Mouse (Mus musculus): Measurements from ENCODE around the gene Gjc3. TPM values are rescaled to one million over a fixed set of nuclear protein-coding genes. Genes with fewer than 3 reads are reported as not detected.

Gene Gjc3
- polyA plus RNA-seq, 1 experiment from 2014 or later: 0.88 TPM

GRCm38 (mm10) chr5:137973738-137974137 is 10.8 kb upstream of the Gjc3 start:
- no peak overlapping the region for H3K9ac ChIP-seq (ENCODE audit: low read depth, low read length)
- DNase-seq (ENCODE audit: low spot score): peak; percentile 18
- no peaks in the 10 kb centered on the region for H3K4me1 ChIP-seq (ENCODE audit: control insufficient read depth, insufficient read depth, low read length)
- 47% methylated on average over 3 of the region's 3 CpGs for WGBS
- H3K4me3 ChIP-seq (ENCODE audit: low read depth, low read length): no peak overlapping the region
- H3K4me2 ChIP-seq (ENCODE audit: low read depth, low read length): no peak overlapping the region
- H3K36me3 ChIP-seq (ENCODE audit: control insufficient read depth, insufficient read depth, low read length): no peaks in the 10 kb centered on the region
- no peak for ATAC-seq (ENCODE audit: low read depth)
- H3K27me3 ChIP-seq (replicated peaks; ENCODE audit: control insufficient read depth, insufficient read depth, low read length): no peaks in the 10 kb centered on the region
- no peak overlapping the region for H3K27ac ChIP-seq (replicated peaks; ENCODE audit: low read depth, low read length)
- no peaks in the 10 kb centered on the region for H3K9me3 ChIP-seq (ENCODE audit: control insufficient read depth, low read length)

- DNase-seq (ENCODE audit: low spot score) (no peak), ATAC-seq (ENCODE audit: low read depth) (no peak)
- WGBS: 81% methylated on average over 2 of the region's 2 CpGs
- Histone ChIP-seq H3K27ac (replicated peaks; ENCODE audit: low read depth, low read length) (no peak overlapping the region), H3K4me3 (ENCODE audit: low read depth, low read length) (no peak overlapping the region), H3K27me3 (replicated peaks; ENCODE audit: control insufficient read depth, insufficient read depth, low read length) (no peaks in the 10 kb centered on the region), H3K4me1 (ENCODE audit: control insufficient read depth, insufficient read depth, low read length) (no peaks in the 10 kb centered on the region), H3K4me2 (ENCODE audit: low read depth, low read length) (no peak overlapping the region), H3K36me3 (ENCODE audit: control insufficient read depth, insufficient read depth, low read length) (no peaks in the 10 kb centered on the region), H3K9me3 (ENCODE audit: control insufficient read depth, low read length) (no peaks in the 10 kb centered on the region), H3K9ac (ENCODE audit: low read depth, low read length) (no peak overlapping the region)
Observed at GRCm38 (mm10) chr5:137973161-137973560, 10.3 kb upstream of the Gjc3 start.

GRCm38 (mm10) chr5:137966492-137966891 is 3.6 kb upstream of the Gjc3 start:
- no peak overlapping the region for H3K4me2 ChIP-seq (ENCODE audit: low read depth, low read length)
- ATAC-seq (ENCODE audit: low read depth): peak; percentile 72
- no peak overlapping the region for H3K4me3 ChIP-seq (ENCODE audit: low read depth, low read length)

GRCm38 (mm10) chr5:137956404-137956803 is 6.5 kb downstream of the Gjc3 start:
- H3K4me1 ChIP-seq (ENCODE audit: control insufficient read depth, insufficient read depth, low read length): no peaks in the 10 kb centered on the region
- DNase-seq (ENCODE audit: low spot score) (no peak), ATAC-seq (ENCODE audit: low read depth) (no peak)
- no peaks in the 10 kb centered on the region for H3K27me3 ChIP-seq (replicated peaks; ENCODE audit: control insufficient read depth, insufficient read depth, low read length)
- no peak overlapping the region for H3K4me3 ChIP-seq (ENCODE audit: low read depth, low read length)
- no peaks in the 10 kb centered on the region for H3K36me3 ChIP-seq (ENCODE audit: control insufficient read depth, insufficient read depth, low read length)
- H3K9me3 ChIP-seq (ENCODE audit: control insufficient read depth, low read length): no peaks in the 10 kb centered on the region
- WGBS: 83% methylated on average over 3 of the region's 3 CpGs
- H3K4me2 ChIP-seq (ENCODE audit: low read depth, low read length): no peak overlapping the region
- no peak overlapping the region for H3K9ac ChIP-seq (ENCODE audit: low read depth, low read length)
- no peak overlapping the region for H3K27ac ChIP-seq (replicated peaks; ENCODE audit: low read depth, low read length)

More at GRCm38 (mm10) chr5:137966492-137966891, 3.6 kb upstream of the Gjc3 start:
- Histone ChIP-seq H3K9ac (ENCODE audit: low read depth, low read length) (no peak overlapping the region), H3K36me3 (ENCODE audit: control insufficient read depth, insufficient read depth, low read length) (no peaks in the 10 kb centered on the region), H3K27me3 (replicated peaks; ENCODE audit: control insufficient read depth, insufficient read depth, low read length) (no peaks in the 10 kb centered on the region), H3K4me1 (ENCODE audit: control insufficient read depth, insufficient read depth, low read length) (no peaks in the 10 kb centered on the region), H3K9me3 (ENCODE audit: control insufficient read depth, low read length) (no peaks in the 10 kb centered on the region), H3K27ac (replicated peaks; ENCODE audit: low read depth, low read length) (no peak overlapping the region)
- peak; percentile 74 for DNase-seq (ENCODE audit: low spot score)

- Histone ChIP-seq H3K9ac (ENCODE audit: low read depth, low read length) (no peak overlapping the region), H3K36me3 (ENCODE audit: control insufficient read depth, insufficient read depth, low read length) (no peaks in the 10 kb centered on the region), H3K4me3 (ENCODE audit: low read depth, low read length) (no peak overlapping the region), H3K27ac (replicated peaks; ENCODE audit: low read depth, low read length) (no peak overlapping the region), H3K4me2 (ENCODE audit: low read depth, low read length) (no peak overlapping the region), H3K4me1 (ENCODE audit: control insufficient read depth, insufficient read depth, low read length) (no peaks in the 10 kb centered on the region), H3K9me3 (ENCODE audit: control insufficient read depth, low read length) (no peaks in the 10 kb centered on the region), H3K27me3 (replicated peaks; ENCODE audit: control insufficient read depth, insufficient read depth, low read length) (no peaks in the 10 kb centered on the region)
- no peak for ATAC-seq (ENCODE audit: low read depth)
- no peak for DNase-seq (ENCODE audit: low spot score)
- WGBS: 36% methylated on average over 6 of the region's 6 CpGs
Observed at GRCm38 (mm10) chr5:137951218-137951617, 11.7 kb downstream of the Gjc3 start.

- Histone ChIP-seq H3K4me1 (ENCODE audit: control insufficient read depth, insufficient read depth, low read length) (no peaks in the 10 kb centered on the region), H3K27ac (replicated peaks; ENCODE audit: low read depth, low read length) (no peak overlapping the region), H3K36me3 (ENCODE audit: control insufficient read depth, insufficient read depth, low read length) (no peaks in the 10 kb centered on the region), H3K9me3 (ENCODE audit: control insufficient read depth, low read length) (no peaks in the 10 kb centered on the region), H3K4me2 (ENCODE audit: low read depth, low read length) (no peak overlapping the region), H3K9ac (ENCODE audit: low read depth, low read length) (no peak overlapping the region), H3K27me3 (replicated peaks; ENCODE audit: control insufficient read depth, insufficient read depth, low read length) (no peaks in the 10 kb centered on the region), H3K4me3 (ENCODE audit: low read depth, low read length) (no peak overlapping the region)
- DNase-seq (ENCODE audit: low spot score) (peak; percentile 7), ATAC-seq (ENCODE audit: low read depth) (no peak)
Observed at GRCm38 (mm10) chr5:137947303-137947702, 15.6 kb downstream of the Gjc3 start.

- Histone ChIP-seq H3K36me3 (ENCODE audit: control insufficient read depth, insufficient read depth, low read length) (no peaks in the 10 kb centered on the region), H3K27me3 (replicated peaks; ENCODE audit: control insufficient read depth, insufficient read depth, low read length) (no peaks in the 10 kb centered on the region), H3K9me3 (ENCODE audit: control insufficient read depth, low read length) (no peaks in the 10 kb centered on the region), H3K4me3 (ENCODE audit: low read depth, low read length) (no peak overlapping the region), H3K4me2 (ENCODE audit: low read depth, low read length) (no peak overlapping the region), H3K9ac (ENCODE audit: low read depth, low read length) (no peak overlapping the region), H3K4me1 (ENCODE audit: control insufficient read depth, insufficient read depth, low read length) (no peaks in the 10 kb centered on the region), H3K27ac (replicated peaks; ENCODE audit: low read depth, low read length) (no peak overlapping the region)
- WGBS: 81% methylated on average over 1 of the region's 1 CpGs
- no peak for ATAC-seq (ENCODE audit: low read depth)
- DNase-seq (ENCODE audit: low spot score): no peak
Observed at GRCm38 (mm10) chr5:137943133-137943532, 19.8 kb downstream of the Gjc3 start.

- WGBS: 83% methylated on average over 4 of the region's 4 CpGs
- Histone ChIP-seq H3K9me3 (ENCODE audit: control insufficient read depth, low read length) (no peaks in the 10 kb centered on the region), H3K9ac (ENCODE audit: low read depth, low read length) (no peak overlapping the region), H3K4me3 (ENCODE audit: low read depth, low read length) (no peak overlapping the region), H3K36me3 (ENCODE audit: control insufficient read depth, insufficient read depth, low read length) (no peaks in the 10 kb centered on the region), H3K27ac (replicated peaks; ENCODE audit: low read depth, low read length) (no peak overlapping the region), H3K4me1 (ENCODE audit: control insufficient read depth, insufficient read depth, low read length) (no peaks in the 10 kb centered on the region), H3K4me2 (ENCODE audit: low read depth, low read length) (no peak overlapping the region), H3K27me3 (replicated peaks; ENCODE audit: control insufficient read depth, insufficient read depth, low read length) (no peaks in the 10 kb centered on the region)
- no peak for ATAC-seq (ENCODE audit: low read depth)
- DNase-seq (ENCODE audit: low spot score): no peak
Observed at GRCm38 (mm10) chr5:137940948-137941347, 21.9 kb downstream of the Gjc3 start.

- Histone ChIP-seq H3K4me1 (ENCODE audit: control insufficient read depth, insufficient read depth, low read length) (no peaks in the 10 kb centered on the region), H3K9ac (ENCODE audit: low read depth, low read length) (no peak overlapping the region), H3K4me3 (ENCODE audit: low read depth, low read length) (no peak overlapping the region), H3K27ac (replicated peaks; ENCODE audit: low read depth, low read length) (no peak overlapping the region), H3K36me3 (ENCODE audit: control insufficient read depth, insufficient read depth, low read length) (no peaks in the 10 kb centered on the region), H3K4me2 (ENCODE audit: low read depth, low read length) (no peak overlapping the region), H3K27me3 (replicated peaks; ENCODE audit: control insufficient read depth, insufficient read depth, low read length) (no peaks in the 10 kb centered on the region), H3K9me3 (ENCODE audit: control insufficient read depth, low read length) (no peaks in the 10 kb centered on the region)
- DNase-seq (ENCODE audit: low spot score) (no peak), ATAC-seq (ENCODE audit: low read depth) (no peak)
- 58% methylated on average over 4 of the region's 4 CpGs for WGBS
Observed at GRCm38 (mm10) chr5:137937238-137937637, 25.7 kb downstream of the Gjc3 start.

All from embryonic facial prominence, embryonic 14.5 days (tissue).